Mouse (Mus musculus) liver, postnatal 0 days (tissue): ENCODE results near the gene Tex2. TPM values are rescaled to one million over a fixed set of nuclear protein-coding genes. Genes with fewer than 3 reads are reported as not detected.

ENCODE experiments used
- ATAC-seq: fragments of 200-750 bp; cut with Nextera tagmentation; 2 replicates; pipeline ENCODE4 v1.8.0; 2017; ENCODE audit warnings: mild to moderate bottlenecking, moderate library complexity
- DNase-seq: peaks from one replicate; pipeline ENCODE4 v3.0.0-alpha.2; 2016
- H3K27ac ChIP-seq: fragments of 300-500 bp; sonication (generic); 2 replicates; pipeline ENCODE4 v1.5.1; 2014; ENCODE audit warnings: antibody characterized with exemption, moderate library complexity, mild to moderate bottlenecking, low read depth
- H3K27me3 ChIP-seq: fragments of 300-500 bp; sonication (generic); 2 replicates; pipeline ENCODE4 v1.6.1; 2014; ENCODE audit warnings: low read length, control low read depth, mixed read lengths; ENCODE audit not compliant: insufficient read depth
- H3K36me3 ChIP-seq: fragments of 300-500 bp; sonication (generic); replicated peaks from 2 replicates; pipeline ENCODE4 v1.6.1; 2014; ENCODE audit warnings: mild to moderate bottlenecking, control low read depth, low read length, moderate library complexity, mixed read lengths; ENCODE audit not compliant: insufficient read depth
- H3K4me1 ChIP-seq: fragments of 300-500 bp; sonication (generic); 2 replicates; pipeline ENCODE4 v1.6.1; 2014; ENCODE audit warnings: antibody characterized with exemption, mild to moderate bottlenecking, control low read depth; ENCODE audit not compliant: insufficient read depth
- H3K4me2 ChIP-seq: fragments of 300-500 bp; sonication (generic); 2 replicates; pipeline ENCODE4 v1.6.1; 2014; ENCODE audit warnings: low read depth, mild to moderate bottlenecking, low read length, moderate library complexity, mixed read lengths
- H3K4me3 ChIP-seq: fragments of 300-500 bp; sonication (generic); 2 replicates; pipeline ENCODE4 v1.5.1; 2014; ENCODE audit warnings: low read depth, low read length
- H3K9ac ChIP-seq: fragments of 300-500 bp; sonication (generic); replicated peaks from 2 replicates; pipeline ENCODE4 v1.6.1; 2014; ENCODE audit warnings: mild to moderate bottlenecking, moderate library complexity
- H3K9me3 ChIP-seq: fragments of 300-500 bp; sonication (generic); 2 replicates; pipeline ENCODE4 v1.6.1; 2016; ENCODE audit warnings: mild to moderate bottlenecking, control low read depth, low read length, mixed read lengths
- CTCF ChIP-seq: sonication (generic); IDR thresholded peaks from 2 replicates; pipeline ENCODE4 v1.5.1; 2016; ENCODE audit warnings: antibody characterized with exemption, low read depth
- EP300 ChIP-seq: IDR thresholded peaks from 2 replicates; pipeline ENCODE4 v1.6.1; 2016; ENCODE audit warnings: antibody characterized with exemption, low read depth, mild to moderate bottlenecking
- WGBS: fragments of 180-500 bp; shearing (Covaris S2); extraction: QIAGEN DNeasy Blood & Tissue Kit; methylation state at CpG from one replicate; pipeline ENCODE4 v1.1.7; 2014; ENCODE audit not compliant: insufficient replicate concordance; 5-methylcytosine and 5-hydroxymethylcytosine counted together
- polyA plus RNA-seq: library from polyadenylated mRNA; unstranded; fragments of >200 nt; fragmentation: Nextera tagmentation; extraction: Ambion mirVana; gene quantifications from 2 replicates; pipeline ENCODE4 v1.2.1, GENCODE M21; 2015

Gene Tex2
- polyA plus RNA-seq, 1 experiment from 2014 or later = 11.3 TPM

DNA sequence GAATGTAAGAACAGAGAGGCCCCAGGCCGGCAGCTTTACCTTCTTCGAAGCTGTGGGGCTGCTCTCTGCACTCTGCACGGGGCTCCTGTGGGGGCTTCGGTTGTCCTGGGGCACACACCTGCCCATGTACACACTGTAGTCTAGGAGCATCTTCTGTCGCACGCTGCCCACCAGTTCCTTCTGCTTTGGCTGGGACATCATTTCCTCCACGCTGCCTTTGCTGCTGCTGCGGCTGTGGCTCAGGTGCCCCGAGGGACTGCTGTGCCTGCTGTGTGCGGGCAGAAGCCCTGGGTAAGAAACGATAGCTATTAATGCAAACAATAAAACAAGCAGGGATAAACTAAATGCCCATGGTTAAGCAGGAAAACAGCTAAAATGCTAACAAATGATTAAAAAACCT, 69.1 kb downstream of the Tex2 start:
- DNase-seq (no peak), ATAC-seq (no peak)
- no peak overlapping the region for H3K9ac ChIP-seq
- 78% methylated on average over 11 of the region's 11 CpGs for WGBS
- TF ChIP-seq CTCF = no peak
- no peak for TF ChIP-seq EP300
- no peak overlapping the region for H3K4me3 ChIP-seq
- 0 out of 2 replicates have a peak, but pooled peaks cover 5% of the 10 kb centered on the region for H3K4me1 ChIP-seq
- H3K4me2 ChIP-seq = no peak overlapping the region
- no peak overlapping the region for H3K27ac ChIP-seq
- no peaks in the 10 kb centered on the region for H3K27me3 ChIP-seq
- peaks cover 36% of the 10 kb centered on the region for H3K36me3 ChIP-seq
- H3K9me3 ChIP-seq = no peaks in the 10 kb centered on the region

- peaks cover 37% of the 10 kb centered on the region for H3K36me3 ChIP-seq
- no peak for ATAC-seq
- 73% methylated on average over 13 of the region's 13 CpGs for WGBS
These were observed 70.2 kb downstream of the Tex2 start for GRCm38 (mm10) chr11:106543006-106543405.

GRCm38 (mm10) chr11:106542385-106542784, 70.8 kb downstream of the Tex2 start:
- no peak overlapping the region for H3K9ac ChIP-seq
- no peaks in the 10 kb centered on the region for H3K9me3 ChIP-seq
- TF ChIP-seq EP300 (no peak), CTCF (no peak)
- no peaks in the 10 kb centered on the region for H3K27me3 ChIP-seq
- DNase-seq (no peak), ATAC-seq (no peak)
- no peak overlapping the region for H3K4me3 ChIP-seq
- peaks cover 38% of the 10 kb centered on the region for H3K36me3 ChIP-seq
- 0 out of 2 replicates have a peak, but pooled peaks cover 5% of the 10 kb centered on the region for H3K4me1 ChIP-seq
- H3K4me2 ChIP-seq = no peak overlapping the region
- no peak overlapping the region for H3K27ac ChIP-seq

More at GRCm38 (mm10) chr11:106543006-106543405, 70.2 kb downstream of the Tex2 start:
- no peaks in the 10 kb centered on the region for H3K27me3 ChIP-seq
- no peak overlapping the region for H3K4me3 ChIP-seq
- 0 out of 2 replicates have a peak, but pooled peaks cover 5% of the 10 kb centered on the region for H3K4me1 ChIP-seq
- H3K9ac ChIP-seq = no peak overlapping the region
- H3K27ac ChIP-seq = no peak overlapping the region
- TF ChIP-seq CTCF (no peak), EP300 (no peak)
- no peak for DNase-seq
- H3K9me3 ChIP-seq = no peaks in the 10 kb centered on the region
- no peak overlapping the region for H3K4me2 ChIP-seq

DNA sequence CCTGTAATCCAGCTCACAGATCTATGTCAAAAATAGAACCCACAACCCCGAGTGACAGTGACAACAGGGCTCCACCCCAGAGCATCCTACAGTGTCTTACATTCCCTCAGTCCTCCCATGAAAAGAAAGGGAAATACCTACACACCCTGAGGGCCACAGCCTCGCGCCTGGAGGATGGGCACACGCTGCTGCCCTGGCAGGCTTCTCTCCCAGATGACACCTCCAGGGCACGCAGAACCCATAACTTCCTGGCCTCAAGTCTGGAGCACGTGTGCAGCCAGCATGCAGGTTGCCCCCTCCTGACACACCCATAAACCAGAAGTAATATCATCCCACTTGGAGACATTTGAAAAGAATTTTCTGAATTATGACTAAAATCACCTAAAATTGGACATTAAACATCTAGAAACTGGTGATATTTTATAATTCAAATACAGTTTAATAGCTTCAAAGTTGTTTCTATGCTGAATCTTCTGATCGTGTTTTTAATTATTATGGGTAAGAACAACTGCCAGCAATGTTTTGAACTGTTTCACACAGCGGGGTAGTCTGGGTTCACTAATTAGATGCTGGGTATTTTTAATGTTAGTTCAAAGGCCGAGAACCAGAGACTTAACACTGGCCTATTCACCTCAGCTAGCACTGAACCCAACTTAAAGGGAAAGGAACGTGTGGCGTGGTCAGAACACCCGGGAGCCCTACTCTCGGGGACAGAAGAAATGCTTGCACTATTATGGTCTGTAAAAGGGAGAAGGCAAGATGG, 72.5 kb downstream of the Tex2 start:
- TF ChIP-seq CTCF (no peak), EP300 (no peak)
- Histone ChIP-seq H3K27me3 (no peaks in the 10 kb centered on the region), H3K4me3 (no peak overlapping the region), H3K27ac (no peak overlapping the region), H3K9me3 (no peaks in the 10 kb centered on the region), H3K4me1 (peaks cover 17% of the 10 kb centered on the region; the same call in 1 of the 2 replicates), H3K9ac (no peak overlapping the region), H3K36me3 (peaks cover 24% of the 10 kb centered on the region), H3K4me2 (no peak overlapping the region)
- DNase-seq = no peak
- 56% methylated on average over 13 of the region's 13 CpGs for WGBS
- no peak for ATAC-seq

GRCm38 (mm10) chr11:106536253-106536912, 76.8 kb downstream of the Tex2 start:
- ATAC-seq (peak; percentile 77), DNase-seq (no peak)
- no peak overlapping the region for H3K4me3 ChIP-seq
- H3K9me3 ChIP-seq = no peaks in the 10 kb centered on the region
- H3K9ac ChIP-seq = no peak overlapping the region
- peak overlapping the region; percentile 64 for H3K27ac ChIP-seq
- no peak overlapping the region for H3K4me2 ChIP-seq
- H3K36me3 ChIP-seq = peaks cover 20% of the 10 kb centered on the region
- TF ChIP-seq CTCF (no peak), EP300 (peak; percentile 78)
- H3K4me1 ChIP-seq = peaks cover 12% of the 10 kb centered on the region; the same call in 1 of the 2 replicates
- WGBS = 46% methylated on average over 11 of the region's 11 CpGs
- H3K27me3 ChIP-seq = no peaks in the 10 kb centered on the region

DNA sequence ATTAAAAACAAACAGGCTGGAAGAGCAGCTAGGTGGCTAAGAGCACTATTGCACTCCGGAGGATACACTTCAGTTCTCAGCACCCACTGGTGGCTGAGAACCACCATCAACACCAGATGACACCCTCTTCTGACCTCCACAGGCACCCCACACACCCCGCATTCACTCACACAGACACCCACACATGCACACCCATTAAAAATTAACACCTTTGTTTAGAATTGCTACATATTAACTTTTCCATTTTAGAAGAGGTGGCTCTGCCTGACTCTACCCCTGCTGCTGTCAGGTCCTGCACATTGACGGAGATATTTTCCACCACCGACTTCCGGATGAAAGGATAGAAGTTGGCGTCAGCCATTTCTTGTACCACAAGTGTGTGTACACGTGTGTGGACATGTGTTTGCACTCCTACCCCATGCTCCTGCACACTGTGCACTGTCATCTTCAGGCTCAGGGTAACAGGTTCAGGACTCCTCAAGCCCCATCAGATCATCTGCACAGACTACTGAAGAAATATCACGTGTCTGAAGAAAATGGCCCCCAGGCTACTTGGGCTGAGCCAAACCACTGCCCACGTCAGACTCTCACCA, 77.5 kb downstream of the Tex2 start:
- 62% methylated on average over 9 of the region's 9 CpGs for WGBS
- peak overlapping the region; percentile 44 for H3K27ac ChIP-seq
- ATAC-seq = no peak

More for the DNA sequence above, 77.5 kb downstream of the Tex2 start:
- H3K27me3 ChIP-seq = no peaks in the 10 kb centered on the region
- peaks cover 12% of the 10 kb centered on the region; the same call in 1 of the 2 replicates for H3K4me1 ChIP-seq
- peaks cover 20% of the 10 kb centered on the region for H3K36me3 ChIP-seq
- no peak for DNase-seq
- TF ChIP-seq EP300 = no peak
- TF ChIP-seq CTCF = no peak
- H3K4me3 ChIP-seq = no peak overlapping the region
- no peak overlapping the region for H3K4me2 ChIP-seq
- H3K9ac ChIP-seq = no peak overlapping the region
- H3K9me3 ChIP-seq = no peaks in the 10 kb centered on the region
